Mouse (Mus musculus): ENCODE measurements around the gene Map3k21.

The Map3k21 gene

DNA sequence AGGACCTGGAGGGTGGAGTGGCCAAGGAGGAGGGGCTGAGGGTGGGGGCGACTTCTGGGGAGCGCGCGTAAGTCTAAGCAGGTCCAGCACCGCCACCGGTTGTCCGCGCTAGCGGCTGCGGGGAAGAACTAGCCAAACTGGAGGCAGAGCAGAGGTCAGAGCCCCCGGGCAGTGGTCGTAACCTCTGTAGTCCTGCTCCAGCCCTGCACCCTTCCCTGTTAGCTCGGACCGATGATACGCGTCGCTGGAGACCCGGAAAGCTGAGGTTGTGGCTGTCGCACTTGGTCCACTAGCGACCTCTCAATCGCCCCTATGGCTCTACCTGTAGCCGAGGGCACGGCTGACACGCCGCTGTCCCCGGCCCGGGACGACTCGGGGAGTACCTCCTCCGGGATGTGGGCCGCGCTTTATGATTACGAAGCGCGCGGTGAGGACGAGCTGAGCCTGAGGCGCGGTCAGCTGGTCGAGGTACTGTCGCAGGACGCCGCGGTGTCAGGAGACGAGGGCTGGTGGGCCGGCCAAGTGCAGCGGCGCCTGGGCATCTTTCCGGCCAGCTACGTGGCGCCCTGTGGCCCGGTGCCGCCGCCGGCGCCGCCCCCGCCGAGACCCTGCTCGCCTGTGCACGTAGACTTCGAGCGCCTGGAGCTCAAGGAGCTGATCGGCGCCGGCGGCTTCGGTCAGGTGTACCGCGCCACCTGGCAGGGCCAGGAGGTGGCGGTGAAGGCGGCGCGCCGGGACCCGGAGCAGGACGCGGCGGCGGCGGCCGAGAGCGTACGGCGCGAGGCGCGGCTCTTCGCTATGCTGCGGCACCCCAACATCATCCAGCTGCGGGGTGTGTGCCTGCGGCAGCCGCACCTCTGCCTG lies at the start of gene Map3k21:
Gene Map3k21, plus strand, starts transcription at position 86 of the 864 bp plus-strand sequence.
- no peak for DNase-seq (ENCODE audit: low read depth)

DNA sequence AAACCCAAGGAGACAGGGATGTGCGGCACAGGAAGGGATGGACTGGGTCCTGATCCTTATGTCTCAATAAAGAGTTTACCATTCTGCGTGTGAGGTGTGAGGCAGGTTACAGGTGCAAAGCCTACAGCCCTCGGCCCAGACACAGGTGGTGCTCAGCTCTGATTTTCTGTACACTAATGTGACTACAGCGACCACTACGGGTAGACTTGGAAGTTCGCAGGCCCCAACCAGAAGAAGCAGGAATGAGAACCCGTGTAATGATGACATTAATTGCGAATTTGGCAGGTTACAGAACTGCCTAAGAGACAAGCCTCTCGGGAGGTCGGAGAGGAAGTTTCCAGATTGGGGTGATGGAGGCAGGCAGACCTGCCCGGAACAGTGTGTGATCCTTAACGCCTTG lies 44.1 kb upstream of the Map3k21 start:
- DNase-seq (ENCODE audit: low read depth), result no peak

DNA sequence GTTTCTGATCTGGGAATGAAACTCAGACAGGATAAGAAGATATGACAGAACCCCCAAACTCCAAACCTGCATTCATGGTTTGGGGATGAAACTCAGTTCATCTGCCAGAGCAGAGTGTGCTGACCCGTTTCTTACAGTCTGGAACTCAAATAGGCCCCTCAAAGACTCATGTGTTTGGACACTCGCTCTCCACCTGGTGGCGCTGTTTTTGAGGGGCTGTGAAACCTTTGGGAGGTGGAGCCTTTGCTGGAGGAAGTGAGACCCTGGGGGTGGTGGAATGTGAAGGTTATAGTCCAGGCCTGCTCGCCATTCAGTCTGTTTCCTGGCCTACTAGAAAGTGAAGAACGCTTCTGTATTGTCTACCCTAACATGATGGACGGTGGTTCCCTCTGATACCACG lies 41.7 kb upstream of the Map3k21 start:
- no peak for DNase-seq (ENCODE audit: low read depth)

DNA sequence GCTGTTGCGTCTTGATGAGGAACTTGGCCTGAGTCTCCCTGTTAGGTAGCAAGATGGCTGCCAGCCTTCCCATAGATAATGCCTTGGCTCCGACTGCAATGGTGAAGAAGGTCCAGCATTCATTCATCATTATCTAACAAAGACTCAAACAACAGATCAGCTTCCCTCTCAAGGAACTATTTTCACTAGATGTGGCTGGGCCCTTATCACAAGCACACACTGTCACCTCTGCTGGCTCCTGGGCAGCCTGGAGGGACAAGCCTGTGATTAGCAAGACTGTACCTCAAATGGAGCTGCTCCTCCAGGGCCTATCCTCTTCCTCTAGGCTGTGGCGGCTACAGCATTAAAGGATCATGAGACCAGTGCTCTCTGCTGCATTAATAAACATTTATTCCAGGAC lies 40.5 kb upstream of the Map3k21 start:
- no peak for DNase-seq (ENCODE audit: low read depth)

DNA sequence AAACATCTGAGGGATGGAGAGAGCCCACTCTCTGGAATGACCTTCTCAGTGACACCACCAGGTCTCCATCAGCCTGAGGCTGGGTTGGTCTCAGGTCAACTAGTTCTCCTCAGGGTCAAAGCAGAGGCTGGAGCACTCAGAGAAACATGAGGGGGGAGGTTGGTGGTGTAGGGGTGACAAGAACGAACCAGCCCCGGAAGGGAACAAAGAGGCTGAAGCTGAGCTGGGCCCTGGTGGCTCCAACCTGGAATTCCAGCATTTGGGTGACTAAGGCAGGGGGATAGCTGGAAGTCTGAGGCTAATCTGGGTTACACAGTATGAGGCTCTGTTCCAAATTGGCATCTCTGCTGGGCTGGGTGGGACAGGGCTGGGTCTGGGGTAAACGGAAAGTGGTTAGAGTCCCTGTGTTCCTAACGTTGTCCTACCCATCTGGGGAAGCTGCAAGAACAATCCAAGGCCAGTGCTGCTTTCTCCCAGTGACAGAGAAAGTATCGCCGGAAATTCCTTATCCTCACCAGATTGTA lies 40.0 kb upstream of the Map3k21 start:
- DNase-seq (ENCODE audit: low read depth), result no peak

DNA sequence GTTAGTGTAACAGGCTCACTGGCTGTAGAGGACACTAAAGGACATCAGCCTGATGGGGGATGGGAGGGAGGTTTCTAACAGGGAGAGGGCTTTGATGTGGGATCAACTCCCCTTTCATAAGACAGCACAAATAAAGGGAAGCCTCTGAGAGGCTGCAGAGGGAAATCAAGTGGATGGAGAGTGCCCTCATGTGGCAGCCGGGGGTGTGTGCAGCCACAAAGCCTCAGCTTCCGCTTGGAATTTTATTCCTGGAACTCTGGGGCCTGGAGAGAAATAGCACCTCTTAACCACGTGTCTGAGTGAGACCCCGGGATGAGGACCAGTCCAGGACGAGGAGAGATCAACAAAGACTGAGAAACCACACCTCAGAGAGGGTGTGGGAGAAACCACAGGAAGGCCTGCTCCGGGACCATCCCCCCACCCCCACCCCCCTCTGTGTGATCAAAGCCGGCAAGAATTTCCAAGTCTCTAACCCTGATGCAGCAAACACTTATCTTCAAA lies 39.4 kb upstream of the Map3k21 start:
- peak; percentile 49 for DNase-seq (ENCODE audit: low read depth)

DNA sequence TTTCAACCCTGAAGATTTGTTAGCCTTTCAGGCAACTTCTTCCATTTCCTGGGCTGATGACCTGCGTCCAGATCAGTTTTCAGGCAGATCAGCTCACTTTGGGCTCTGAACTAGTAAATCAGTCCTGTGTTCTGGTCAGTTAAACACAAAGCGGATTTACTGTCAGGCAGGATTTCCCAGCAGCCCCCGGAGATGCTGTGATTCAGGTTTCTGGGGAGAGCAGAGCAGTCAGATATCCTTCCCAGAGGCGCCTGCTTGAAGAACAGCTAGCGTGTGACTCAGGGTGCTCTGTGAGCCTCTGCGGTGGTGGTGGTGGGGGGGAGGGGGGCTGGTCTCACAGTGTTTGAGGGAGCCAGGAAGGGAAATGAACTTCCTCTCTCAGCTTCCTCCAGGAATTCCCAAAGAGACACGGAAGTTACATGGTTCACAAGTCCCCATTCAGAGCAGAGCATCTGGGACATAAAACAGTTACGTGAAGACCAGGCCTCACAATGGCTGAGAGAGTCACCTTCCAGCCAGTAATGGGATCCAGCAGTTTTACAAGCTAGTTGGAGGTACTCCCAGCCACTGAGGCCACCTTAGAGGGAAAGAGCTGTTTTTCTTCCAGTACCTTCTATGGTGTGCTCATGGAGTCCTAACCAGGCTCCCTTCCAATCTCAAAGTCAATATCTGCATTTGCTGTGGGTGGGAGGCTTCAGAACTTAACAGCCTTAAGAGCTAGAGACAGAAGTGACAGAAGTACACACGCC lies 37.6 kb upstream of the Map3k21 start:
- no peak for DNase-seq (ENCODE audit: low read depth)

DNA sequence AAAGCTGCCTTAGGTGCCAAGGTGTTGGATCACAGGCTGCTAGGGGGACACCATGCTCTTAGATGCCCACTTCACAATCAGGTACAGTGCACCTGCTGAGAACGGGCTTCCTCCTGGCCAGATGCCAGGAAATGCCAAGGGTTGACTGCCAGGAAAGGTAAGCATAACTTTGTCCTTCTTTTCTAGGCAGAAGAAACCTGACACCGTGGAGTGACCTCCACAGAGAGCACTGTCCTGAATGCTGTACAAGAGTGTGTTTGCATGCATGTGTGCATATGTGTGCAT lies 37.1 kb upstream of the Map3k21 start:
- no peak for DNase-seq (ENCODE audit: low read depth)

DNA sequence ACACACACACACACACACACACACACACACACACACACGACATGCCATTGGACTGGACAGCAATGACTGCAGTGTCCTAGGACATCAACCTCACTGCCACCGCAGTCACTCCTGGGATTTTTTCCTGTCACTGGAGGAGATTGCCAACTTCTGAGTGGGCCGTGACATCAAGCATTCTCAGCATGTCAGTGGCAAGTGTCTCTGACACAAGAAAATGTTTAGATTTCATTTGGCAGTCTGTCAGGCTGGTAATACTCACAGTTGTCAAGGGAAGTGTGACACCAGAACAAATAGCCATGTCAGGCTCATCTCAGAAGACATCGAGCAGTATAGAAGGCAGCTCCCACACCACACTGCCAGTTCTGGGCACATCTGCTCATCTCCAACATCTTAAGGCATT lies 29.8 kb upstream of the Map3k21 start:
- DNase-seq (ENCODE audit: low read depth), result no peak

DNA sequence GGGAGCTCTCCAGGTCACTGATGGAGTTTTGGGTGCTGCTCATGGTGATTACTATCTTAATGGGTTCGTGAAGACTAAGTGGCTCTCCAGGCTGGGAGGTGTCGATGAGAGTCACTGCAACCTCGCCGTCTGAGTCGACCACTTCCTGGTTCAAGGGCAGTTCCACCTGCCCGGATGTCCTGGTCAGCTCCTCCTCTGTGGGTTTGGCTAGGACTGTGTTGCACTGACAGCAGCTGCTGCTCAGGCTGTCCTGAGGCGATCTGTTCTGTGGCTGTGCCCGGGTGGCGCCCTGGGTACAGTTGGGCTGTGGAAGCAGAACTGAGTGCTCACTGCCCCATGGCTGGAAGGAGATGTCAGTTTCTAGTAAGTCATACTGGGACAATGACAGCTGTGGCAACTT lies 22.7 kb upstream of the Map3k21 start:
- DNase-seq (ENCODE audit: low read depth), result no peak

DNA sequence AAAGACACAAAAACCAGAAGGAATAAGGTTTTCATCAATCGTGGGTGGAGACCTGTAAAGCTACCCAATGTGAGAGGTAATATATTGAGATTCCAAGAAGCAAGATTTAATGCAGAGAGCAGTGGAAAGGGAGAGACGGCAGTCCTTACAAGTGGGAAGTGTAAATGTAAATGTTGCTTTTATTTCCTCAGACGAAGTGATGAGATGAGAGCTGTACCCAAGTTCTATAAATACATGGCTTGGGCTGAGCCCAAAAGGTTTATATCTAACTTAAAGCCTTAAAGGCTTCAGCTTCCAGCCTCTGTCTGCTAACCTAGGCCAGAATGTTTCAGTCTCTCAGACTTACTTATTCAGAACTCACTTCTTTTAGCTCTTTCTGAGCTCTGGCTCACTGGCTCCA lies 20.3 kb upstream of the Map3k21 start:
- DNase-seq (ENCODE audit: low read depth), result no peak

DNA sequence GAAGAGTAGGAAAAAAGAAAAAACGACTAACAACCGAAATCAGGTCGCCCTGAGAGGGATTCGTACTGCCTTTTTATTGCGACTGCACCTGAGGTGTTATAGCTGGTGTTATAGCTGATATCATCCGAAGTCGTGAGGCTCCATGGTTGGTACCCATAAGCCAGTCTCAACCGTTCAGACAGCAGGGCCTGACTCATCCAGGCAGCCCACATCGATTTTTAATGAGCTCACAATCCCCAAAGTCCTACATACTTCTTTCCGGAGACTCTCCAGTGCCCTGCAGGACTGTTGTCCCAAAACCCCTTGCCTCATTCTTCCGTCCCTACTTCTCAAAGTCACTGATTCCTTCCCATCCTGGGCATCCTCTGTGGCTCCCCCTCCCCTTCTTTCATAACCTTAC lies 12.9 kb upstream of the Map3k21 start:
- no peak for DNase-seq (ENCODE audit: low read depth)

DNA sequence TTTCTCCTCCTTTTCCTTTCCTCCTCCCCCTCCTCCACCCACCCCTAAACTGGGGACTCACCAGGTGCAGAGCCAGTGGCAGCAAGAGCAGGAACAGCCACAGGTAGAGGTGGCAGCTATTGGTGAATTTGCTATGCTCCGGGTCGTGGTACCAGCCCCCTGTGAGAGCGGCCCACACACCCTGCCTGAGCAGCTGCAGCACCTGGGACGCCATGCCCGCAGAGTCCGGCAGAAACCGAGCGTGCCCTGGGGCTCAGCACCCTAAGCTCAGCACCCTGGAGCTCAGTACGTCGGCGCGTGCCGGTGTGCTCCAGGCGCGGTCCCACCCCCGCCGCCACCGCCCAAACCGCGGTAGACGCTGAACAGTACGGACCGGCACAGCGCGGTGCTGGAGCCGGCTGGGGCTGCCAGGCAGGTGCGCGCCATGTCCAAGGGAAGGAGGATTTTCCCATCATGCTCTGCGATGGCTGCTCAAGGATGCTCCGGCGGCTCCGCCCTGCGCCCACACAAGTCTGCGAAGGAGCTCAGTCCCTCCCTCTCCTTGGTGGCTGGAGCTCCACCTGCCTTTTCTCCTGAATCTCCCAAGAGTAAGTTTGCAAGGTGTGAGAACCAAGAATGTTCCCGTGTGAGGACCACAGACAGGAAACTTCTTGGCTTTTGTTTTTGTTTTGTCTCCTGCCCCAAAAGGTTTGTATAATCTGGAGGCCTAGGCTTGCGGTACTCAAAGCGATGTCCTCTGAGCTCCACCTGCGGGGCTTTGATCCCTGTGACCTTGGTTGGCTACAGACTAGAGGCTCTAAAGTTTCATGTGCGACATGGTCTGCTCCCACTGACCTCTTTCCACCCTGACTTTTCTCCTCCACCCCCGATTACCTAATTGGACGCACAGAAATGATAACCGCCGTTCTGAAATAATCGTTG lies 12.1 kb upstream of the Map3k21 start, which contains the start of gene Pcnx2:
Gene Pcnx2, minus strand, starts transcription at position 450 of the 921 bp plus-strand sequence.
- no peak for DNase-seq (ENCODE audit: low read depth)

DNA sequence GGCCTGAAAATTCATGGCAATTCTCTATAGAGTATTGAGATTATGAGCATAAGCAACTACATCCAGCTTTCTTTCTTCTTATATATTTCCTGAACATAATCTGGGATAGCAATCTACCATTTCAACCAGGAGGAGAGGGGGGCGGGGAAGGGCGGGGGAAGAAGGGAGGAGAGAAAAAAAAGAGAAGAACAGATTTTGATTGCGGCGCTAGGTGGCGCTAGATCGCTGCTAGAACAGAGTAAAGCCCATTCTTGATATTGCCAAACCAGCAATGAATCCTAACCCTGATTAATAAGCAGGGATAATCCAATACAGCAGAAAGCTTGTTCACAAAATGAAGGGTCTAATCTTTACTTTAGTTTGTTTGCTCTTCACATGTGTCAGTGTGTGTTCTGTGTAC lies 11.4 kb upstream of the Map3k21 start:
- DNase-seq (ENCODE audit: low read depth), result peak; percentile 56

DNA sequence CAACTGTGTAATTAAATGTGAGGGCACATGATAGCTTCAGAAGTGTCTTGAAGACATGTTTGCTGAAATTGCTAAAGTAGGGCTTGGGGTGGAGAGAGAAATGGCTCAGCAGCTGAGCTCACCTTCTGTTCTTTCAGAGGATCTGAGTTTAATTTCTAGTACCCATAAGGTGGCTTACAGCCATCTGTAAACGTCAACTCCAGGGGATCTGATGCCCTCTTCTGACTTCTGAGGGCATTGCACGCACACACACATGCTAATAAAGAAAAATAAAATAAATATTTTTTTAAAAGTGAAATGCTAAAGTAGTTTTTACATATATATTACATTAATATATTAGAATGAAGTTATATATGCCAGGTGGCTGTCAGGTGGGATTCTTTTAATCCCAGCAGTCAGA lies 9.1 kb upstream of the Map3k21 start:
- DNase-seq (ENCODE audit: low read depth), result no peak

DNA sequence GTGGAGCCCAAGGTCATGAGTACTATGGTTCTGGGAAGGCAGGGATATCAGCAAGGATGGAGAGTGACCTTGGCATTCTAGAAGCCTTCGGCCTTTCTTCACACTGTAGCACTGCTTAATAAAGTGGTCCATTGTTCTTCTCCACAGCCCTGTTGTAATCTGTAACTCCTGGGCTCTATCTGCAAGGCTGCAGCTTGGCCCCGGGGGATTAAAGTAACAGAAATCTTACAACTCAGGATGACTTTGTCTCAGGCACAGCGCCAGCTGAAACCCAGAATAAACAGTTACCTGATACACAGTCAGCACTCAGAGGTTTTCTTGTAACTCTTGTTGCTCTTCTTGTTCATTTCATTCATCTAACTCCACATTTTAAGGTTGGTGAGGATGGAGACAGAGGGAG lies 7.7 kb upstream of the Map3k21 start:
- no peak for DNase-seq (ENCODE audit: low read depth)

DNA sequence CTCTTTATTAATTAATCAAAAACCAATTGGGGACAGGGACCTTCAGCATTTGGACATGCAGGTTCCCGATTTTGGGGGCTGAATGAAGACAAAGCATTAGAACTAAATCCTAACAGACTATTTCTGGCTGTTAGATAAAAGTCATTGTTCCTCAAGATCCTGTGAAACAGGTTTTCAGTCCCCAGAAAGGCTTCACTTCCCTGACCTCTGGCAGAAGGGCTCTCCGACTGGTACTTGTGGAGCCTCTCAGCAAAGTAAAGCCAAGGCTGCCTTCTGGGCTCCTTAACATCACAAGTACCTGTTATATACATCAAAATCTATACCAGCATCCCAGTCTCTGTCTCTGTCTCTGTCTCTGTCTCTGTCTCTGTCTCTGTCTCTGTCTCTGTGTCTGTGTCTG lies 4.9 kb upstream of the Map3k21 start:
- no peak for DNase-seq (ENCODE audit: low read depth)

DNA sequence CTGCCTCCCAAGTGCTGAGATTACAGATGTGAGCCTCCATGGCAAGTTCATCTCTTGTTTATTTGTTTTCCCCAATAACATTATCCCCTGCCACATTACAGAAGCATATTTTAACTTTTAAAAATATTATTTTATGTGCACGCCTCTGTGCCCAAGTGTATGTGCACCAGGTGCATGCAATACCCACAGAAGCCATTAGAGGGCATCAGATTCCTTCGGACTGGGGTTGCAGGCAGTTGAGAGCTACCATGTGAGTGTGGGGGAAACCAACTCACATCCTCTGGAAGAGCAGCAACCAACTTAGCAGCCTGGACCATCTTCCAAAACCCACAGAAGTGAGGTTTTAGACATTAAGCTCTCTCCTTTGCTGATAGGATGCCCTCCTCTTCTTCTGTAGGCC lies 2.9 kb upstream of the Map3k21 start:
- no peak for DNase-seq (ENCODE audit: low read depth)

DNA sequence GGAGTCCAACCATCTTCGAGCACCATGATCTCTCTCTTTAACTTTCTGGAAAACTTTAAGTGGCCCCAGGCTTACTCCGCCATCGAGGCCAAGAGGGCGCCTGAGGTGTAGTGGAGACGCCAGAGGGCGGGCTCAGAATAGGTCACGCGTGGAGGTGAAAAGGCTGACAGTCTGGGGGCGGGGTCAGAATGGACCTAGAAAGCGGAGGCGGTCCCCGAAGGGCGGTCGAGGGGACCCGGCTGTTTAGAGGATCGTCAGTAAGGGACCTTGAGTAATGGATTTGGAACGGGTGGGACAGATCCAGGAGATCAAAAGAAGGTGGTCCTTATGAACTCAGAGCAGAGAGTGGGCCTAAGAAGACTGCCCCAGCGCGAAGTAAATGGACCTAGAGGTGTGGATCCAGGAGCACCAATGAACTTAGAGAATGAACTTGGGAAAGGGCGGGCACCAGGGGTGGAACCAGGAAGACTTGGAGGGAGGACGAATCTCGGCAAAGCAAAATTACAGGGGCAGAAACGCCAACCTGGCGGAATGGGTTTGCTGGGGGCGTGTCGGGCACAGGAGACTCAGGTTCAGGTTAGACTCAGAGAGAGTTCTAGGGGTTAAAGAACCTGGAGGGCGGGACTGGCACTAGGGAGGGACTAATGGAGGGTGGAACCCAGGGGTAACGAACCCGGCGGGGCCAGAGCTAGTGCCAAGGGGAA lies 437 bp upstream of the Map3k21 start:
- DNase-seq (ENCODE audit: low read depth), result no peak

DNA sequence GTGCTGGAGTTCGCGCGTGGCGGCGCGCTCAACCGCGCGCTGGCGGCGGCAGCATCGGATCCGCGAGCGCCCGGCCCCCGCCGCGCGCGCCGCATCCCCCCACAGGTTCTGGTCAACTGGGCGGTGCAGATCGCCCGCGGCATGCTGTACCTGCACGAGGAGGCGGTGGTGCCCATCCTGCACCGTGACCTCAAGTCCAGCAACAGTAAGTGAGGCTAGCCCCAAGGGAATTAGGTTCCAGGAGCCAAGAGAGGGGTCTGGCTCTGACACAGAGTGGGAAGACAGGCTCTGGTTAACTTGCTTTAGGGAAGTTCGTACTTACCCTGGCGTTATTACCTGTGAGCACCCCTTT lies 955 bp downstream of the Map3k21 start:
- DNase-seq (ENCODE audit: low read depth), result no peak

DNA sequence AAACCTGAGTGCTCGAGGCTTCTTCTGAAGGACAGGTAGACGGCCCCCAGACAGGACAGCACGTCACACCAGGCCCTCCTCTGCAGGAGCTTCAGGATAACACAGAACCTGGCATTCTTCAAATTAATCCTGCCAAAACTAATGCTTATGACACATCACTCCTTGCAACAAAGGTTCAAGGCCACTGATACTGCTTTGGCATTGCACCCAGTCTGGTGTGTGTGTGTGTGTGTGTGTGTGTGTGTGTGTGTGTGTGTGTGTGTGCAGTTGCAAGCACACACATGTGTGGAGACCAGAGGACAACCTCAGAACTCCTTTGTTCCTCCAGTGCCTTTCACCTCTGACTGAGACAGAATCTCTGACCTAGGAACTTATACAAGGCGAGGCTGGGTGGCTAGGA lies 3.0 kb downstream of the Map3k21 start:
- no peak for DNase-seq (ENCODE audit: low read depth)

DNA sequence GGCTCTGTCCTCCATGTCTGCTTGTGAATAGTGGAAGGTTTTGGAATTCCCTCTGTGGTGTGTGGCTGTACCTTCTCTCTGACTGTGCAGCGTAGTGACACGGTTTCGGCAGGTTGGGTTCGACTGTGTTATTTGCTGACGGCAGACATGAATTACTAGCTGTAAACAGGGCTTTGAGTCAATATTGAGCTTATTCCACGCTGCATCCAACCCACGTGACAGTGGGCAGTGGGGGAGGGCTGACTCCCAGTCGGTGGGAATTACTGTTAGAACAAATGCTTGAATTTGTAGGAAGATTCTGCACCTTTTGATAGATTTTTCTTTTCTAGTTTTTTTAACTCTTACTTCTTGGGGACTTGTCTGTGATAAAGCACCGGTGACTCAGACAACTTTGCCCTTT lies 4.1 kb downstream of the Map3k21 start:
- no peak for DNase-seq (ENCODE audit: low read depth)

Measured in naive thymus-derived CD4-positive, alpha-beta T cell, adult 2 months (primary cell).